Mouse (Mus musculus): Measurements from ENCODE around the gene Aven.

The Aven gene

GRCm38 (mm10) chr2:112676175-112676574 lies 183.4 kb downstream of the Aven start:
- DNase-seq, result no peak

- DNase-seq, result no peak
Observed at GRCm38 (mm10) chr2:112676721-112677120, 184.0 kb downstream of the Aven start.

GRCm38 (mm10) chr2:112677246-112677645 lies 184.5 kb downstream of the Aven start:
- no peak for DNase-seq

- DNase-seq, result no peak
Observed at GRCm38 (mm10) chr2:112681817-112682216, 189.1 kb downstream of the Aven start.

All from cerebellum, adult 9-11 months (tissue).